Mouse (Mus musculus): Measurements from ENCODE around the gene Pdcd6ip. TPM values are rescaled to one million over a fixed set of nuclear protein-coding genes. Genes with fewer than 3 reads are reported as not detected.

Gene Pdcd6ip
- total RNA-seq, 2 experiments from 2014 or later = 37.1 to 42.5 TPM

- no peak for DNase-seq
- Histone ChIP-seq H3K27ac (no peak overlapping the region), H3K4me3 (peak overlapping the region; percentile 21; the same call in 1 of the 2 replicates)
- intact Hi-C loops (cut with DNase I) = no loop called here
- no peak for TF ChIP-seq CTCF (IDR thresholded peaks at IDR 0.05)
These were observed 73.1 kb downstream of the Pdcd6ip start for GRCm38 (mm10) chr9:113634986-113635385.

GRCm38 (mm10) chr9:113633168-113633744 is 74.8 kb downstream of the Pdcd6ip start:
- TF ChIP-seq CTCF (IDR thresholded peaks at IDR 0.05) = no peak
- intact Hi-C loops (cut with DNase I) = no loop called here
- Histone ChIP-seq H3K4me3 (no peak overlapping the region), H3K27ac (no peak overlapping the region)
- DNase-seq = no peak

GRCm38 (mm10) chr9:113632350-113633043 is 75.6 kb downstream of the Pdcd6ip start:
- no peak overlapping the region for H3K4me3 ChIP-seq
- intact Hi-C loops (cut with DNase I) = no loop called here
- H3K27ac ChIP-seq = no peak overlapping the region
- DNase-seq = no peak
- TF ChIP-seq CTCF (IDR thresholded peaks at IDR 0.05) = no peak

- peak; percentile 57 for TF ChIP-seq CTCF (IDR thresholded peaks at IDR 0.05)
- Histone ChIP-seq H3K4me3 (no peak overlapping the region), H3K27ac (no peak overlapping the region)
- DNase-seq = peak; percentile 24
- intact Hi-C loops (cut with DNase I) = no loop called here
These were observed 78.4 kb downstream of the Pdcd6ip start for GRCm38 (mm10) chr9:113629632-113630031.

DNA sequence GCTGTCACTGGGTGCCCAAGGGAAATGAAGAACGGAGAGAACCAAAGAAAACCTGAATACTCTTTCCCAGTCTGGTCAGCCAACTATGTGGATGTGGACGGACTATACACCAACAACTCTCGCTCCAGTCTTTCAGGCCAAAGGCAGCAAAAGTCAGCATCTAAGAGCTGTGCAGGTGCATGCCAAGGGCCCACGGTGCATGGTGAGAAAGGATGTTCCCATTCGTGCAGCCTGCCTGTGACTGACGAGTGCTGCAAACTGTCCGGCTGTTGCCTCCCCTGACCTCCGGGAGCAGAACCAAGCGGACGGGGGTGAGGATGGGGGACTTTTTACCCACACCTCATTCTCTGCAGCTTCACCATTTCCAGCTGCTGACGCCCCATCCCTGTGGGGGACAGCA is 78.9 kb downstream of the Pdcd6ip start:
- Histone ChIP-seq H3K4me3 (no peak overlapping the region), H3K27ac (no peak overlapping the region)
- DNase-seq = no peak
- intact Hi-C loops (cut with DNase I) = no loop called here
- TF ChIP-seq CTCF (IDR thresholded peaks at IDR 0.05) = no peak

DNA sequence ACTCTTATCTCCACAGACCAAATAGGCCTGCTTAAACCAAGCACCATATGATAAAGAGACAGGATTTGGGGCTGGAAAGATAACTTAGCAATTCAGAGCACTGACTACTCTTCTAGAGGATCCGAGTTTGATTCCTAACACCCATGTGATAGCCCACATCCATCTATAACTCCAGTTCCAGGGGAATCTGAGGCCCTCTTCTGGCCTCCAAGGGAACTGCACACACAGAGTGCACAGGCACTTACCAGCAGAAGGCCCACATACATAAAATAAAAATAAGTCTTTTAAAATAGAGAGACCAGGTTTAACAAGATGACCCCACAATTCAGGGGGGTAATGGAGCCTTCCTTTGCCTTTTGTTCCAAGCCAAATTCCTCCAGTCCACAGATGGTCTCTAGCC is 79.3 kb downstream of the Pdcd6ip start:
- no peak overlapping the region for H3K4me3 ChIP-seq
- TF ChIP-seq CTCF (IDR thresholded peaks at IDR 0.05) = no peak
- intact Hi-C loops (cut with DNase I) = no loop called here
- H3K27ac ChIP-seq = no peak overlapping the region
- DNase-seq = no peak

DNA sequence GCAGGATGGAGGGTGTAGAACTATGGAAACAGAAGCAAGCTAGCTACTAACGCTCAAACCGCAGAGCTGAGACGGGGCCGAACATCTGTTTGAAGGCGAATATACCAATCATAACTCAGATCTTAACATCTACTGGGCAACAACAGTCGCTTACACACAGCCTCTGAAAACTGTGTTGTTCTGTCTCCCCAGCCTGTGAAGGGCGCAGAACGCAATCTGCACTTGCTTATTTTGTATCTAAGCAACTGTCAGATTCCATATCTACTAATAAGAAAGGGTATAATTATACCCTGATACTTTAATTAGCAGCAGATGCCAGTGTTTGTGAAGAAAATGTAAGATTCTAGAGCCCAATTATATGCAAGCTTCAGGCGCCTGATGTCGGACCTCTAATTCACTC is 81.3 kb downstream of the Pdcd6ip start:
- H3K4me3 ChIP-seq = no peak overlapping the region
- H3K27ac ChIP-seq = no peak overlapping the region
- intact Hi-C loops (cut with DNase I) = no loop called here
- no peak for TF ChIP-seq CTCF (IDR thresholded peaks at IDR 0.05)
- no peak for DNase-seq

GRCm38 (mm10) chr9:113624086-113624485 is 84.0 kb downstream of the Pdcd6ip start:
- DNase-seq = no peak
- no peak for TF ChIP-seq CTCF (IDR thresholded peaks at IDR 0.05)
- H3K4me3 ChIP-seq = no peak overlapping the region
- no peak overlapping the region for H3K27ac ChIP-seq
- intact Hi-C loops (cut with DNase I) = no loop called here

GRCm38 (mm10) chr9:113617081-113617480 is 91.0 kb downstream of the Pdcd6ip start:
- no peak for DNase-seq
- Histone ChIP-seq H3K4me3 (no peak overlapping the region), H3K27ac (no peak overlapping the region)
- TF ChIP-seq CTCF (IDR thresholded peaks at IDR 0.05) = no peak
- intact Hi-C loops (cut with DNase I) = no loop called here

DNA sequence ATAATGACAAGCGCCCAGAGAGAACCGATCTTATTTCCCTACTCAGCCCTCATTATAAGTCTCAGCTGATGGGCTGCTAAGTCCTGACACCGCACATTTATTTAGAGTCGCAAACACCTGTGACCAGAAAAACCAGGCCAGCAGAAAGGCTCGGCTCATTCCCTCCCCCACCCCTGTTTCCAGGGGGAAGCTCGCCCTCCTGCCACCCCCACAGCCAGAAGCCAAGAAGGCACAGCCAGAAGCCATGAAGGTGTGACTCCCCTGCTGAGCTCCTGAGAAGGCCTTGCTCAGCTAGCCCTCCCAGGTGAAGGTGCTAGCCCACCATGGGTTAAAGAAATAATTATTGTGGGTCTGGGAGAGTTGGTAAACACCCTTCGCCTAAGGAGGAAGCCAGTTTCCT is 97.3 kb downstream of the Pdcd6ip start:
- intact Hi-C loops (cut with DNase I) = no loop called here
- TF ChIP-seq CTCF (IDR thresholded peaks at IDR 0.05) = no peak
- Histone ChIP-seq H3K4me3 (no peak overlapping the region), H3K27ac (no peak overlapping the region)
- DNase-seq = no peak

- no peak overlapping the region for H3K4me3 ChIP-seq
- intact Hi-C loops (cut with DNase I) = no loop called here
- H3K27ac ChIP-seq = no peak overlapping the region
- no peak for TF ChIP-seq CTCF (IDR thresholded peaks at IDR 0.05)
- no peak for DNase-seq
These were observed 105.9 kb downstream of the Pdcd6ip start for GRCm38 (mm10) chr9:113602140-113602539.

Other genes starting within 250 kb of the Pdcd6ip start
- gene Clasp2, start 33.2 kb upstream of the Pdcd6ip start, total RNA-seq (2021) = 10 to 100 TPM; 42.0 to 52.7 TPM
- 10 to 100 TPM; 19.7 to 20.3 TPM for gene Ubp1, start 222.7 kb upstream of the Pdcd6ip start, total RNA-seq (2021)